Comparison of ENCODE assay signal across 8 mouse cellular contexts in genomic region chr10:66813850-66814564, GRCm38 (mm10).
A peak's percentile ranks its signal among the peaks of the same experiment; 100 is the strongest.
DNase-seq lines count a peak whose midpoint lies in the region; ATAC-seq and TF ChIP-seq lines count a peak whose summit lies in the region.

No protein-coding gene starts in this region.

- WGBS in liver, adult 2 months = 10% methylated on average over 15 of the region's 15 CpGs
- 13% methylated on average over 15 of the region's 15 CpGs for WGBS in embryonic facial prominence, embryonic 14.5 days
- 11% methylated on average over 15 of the region's 15 CpGs for WGBS in intestine, postnatal 0 days

- no peaks in the 10 kb centered on the region for H3K27me3 ChIP-seq in liver, adult 2 months (ENCODE audit: control insufficient read depth, insufficient read depth, low read length)
- no peaks in the 10 kb centered on the region for H3K27me3 ChIP-seq in embryonic facial prominence, embryonic 14.5 days (replicated peaks; ENCODE audit: control insufficient read depth, insufficient read depth, low read length)
- no peaks in the 10 kb centered on the region for H3K27me3 ChIP-seq in intestine, postnatal 0 days (replicated peaks; ENCODE audit: control insufficient read depth, insufficient read depth, low read length)

- H3K9ac ChIP-seq in liver, adult 2 months (ENCODE audit: low read depth, low read length) = no peak overlapping the region
- no peak overlapping the region for H3K9ac ChIP-seq in embryonic facial prominence, embryonic 14.5 days (ENCODE audit: low read depth, low read length)
- no peak overlapping the region for H3K9ac ChIP-seq in intestine, postnatal 0 days (ENCODE audit: low read depth, low read length)

- no peak for TF ChIP-seq POLR2A in liver, adult 2 months (IDR thresholded peaks at IDR 0.05; ENCODE audit: extremely low read depth, insufficient read depth, low read length)

- no peak overlapping the region for H3K27ac ChIP-seq in liver, adult 2 months (replicated peaks; ENCODE audit: insufficient read depth, low read depth, low read length)
- H3K27ac ChIP-seq in embryonic facial prominence, embryonic 14.5 days (replicated peaks; ENCODE audit: low read depth, low read length) = peak overlapping the region; percentile 23; the same call in 1 of the 2 replicates
- H3K27ac ChIP-seq in intestine, postnatal 0 days (ENCODE audit: low read depth, low read length) = no peak overlapping the region

- peak; percentile 55; the same call in 1 of the 2 replicates for TF ChIP-seq CTCF in liver, adult 2 months (IDR thresholded peaks at IDR 0.05; ENCODE audit: low read depth, low read length)
- peak; percentile 54 for TF ChIP-seq CTCF in intestine, postnatal 0 days (IDR thresholded peaks at IDR 0.05; ENCODE audit: low read depth)

- peak; percentile 34 for DNase-seq in liver, adult 2 months (ENCODE audit: extremely low read depth, low read depth, low spot score)
- no peak for DNase-seq in liver
- no peak for DNase-seq in embryonic facial prominence, embryonic 14.5 days (ENCODE audit: low spot score)
- no peak for DNase-seq in urinary bladder, adult 18-20 months (ENCODE audit: low spot score in 2 of 2)
- no peak for DNase-seq in spleen, postnatal 14 days (ENCODE audit: low spot score in 2 of 2)

- no peaks in the 10 kb centered on the region for H3K4me1 ChIP-seq in liver, adult 2 months (ENCODE audit: control insufficient read depth, insufficient read depth, low read length)
- peaks cover 4% of the 10 kb centered on the region; the same call in 1 of the 2 replicates for H3K4me1 ChIP-seq in embryonic facial prominence, embryonic 14.5 days (ENCODE audit: control insufficient read depth, insufficient read depth, low read length)
- 0 out of 2 replicates have a peak, but pooled peaks cover 5% of the 10 kb centered on the region for H3K4me1 ChIP-seq in intestine, postnatal 0 days (replicated peaks; ENCODE audit: control insufficient read depth, insufficient read depth, low read length)

- ATAC-seq in embryonic facial prominence, embryonic 14.5 days (ENCODE audit: low read depth) = peak; percentile 47; the same call in 1 of the 2 replicates
- peak; percentile 33; the same call in 1 of the 2 replicates for ATAC-seq in intestine, postnatal 0 days
- peak; percentile 7; the same call in 1 of the 2 replicates for ATAC-seq in megakaryocyte progenitor cell, adult 5-6 weeks (replicated peaks; ENCODE audit: poor library complexity)
- ATAC-seq in erythroid progenitor cell, adult 5-6 weeks (replicated peaks; ENCODE audit: low FRiP score, poor library complexity, severe bottlenecking) = no peak

- no peaks in the 10 kb centered on the region for H3K36me3 ChIP-seq in liver, adult 2 months (ENCODE audit: control insufficient read depth, insufficient read depth, low read length)
- no peaks in the 10 kb centered on the region for H3K36me3 ChIP-seq in embryonic facial prominence, embryonic 14.5 days (ENCODE audit: control insufficient read depth, insufficient read depth, low read length)
- H3K36me3 ChIP-seq in intestine, postnatal 0 days (ENCODE audit: control insufficient read depth, insufficient read depth) = no peaks in the 10 kb centered on the region

- no peak overlapping the region for H3K4me3 ChIP-seq in liver, adult 2 months (ENCODE audit: insufficient read depth, low read depth, low read length)
- no peak overlapping the region for H3K4me3 ChIP-seq in embryonic facial prominence, embryonic 14.5 days (ENCODE audit: low read depth, low read length)
- H3K4me3 ChIP-seq in intestine, postnatal 0 days (ENCODE audit: low read depth, low read length) = peak overlapping the region; percentile 23; the same call in 1 of the 2 replicates

- peak overlapping the region; percentile 44 for H3K4me2 ChIP-seq in embryonic facial prominence, embryonic 14.5 days (ENCODE audit: low read depth, low read length)
- H3K4me2 ChIP-seq in intestine, postnatal 0 days (replicated peaks; ENCODE audit: low read depth) = peak overlapping the region; percentile 63

- no peaks in the 10 kb centered on the region for H3K9me3 ChIP-seq in embryonic facial prominence, embryonic 14.5 days (ENCODE audit: control insufficient read depth, low read length)
- H3K9me3 ChIP-seq in intestine, postnatal 0 days (ENCODE audit: control insufficient read depth) = no peaks in the 10 kb centered on the region

- no peaks in the 10 kb centered on the region for H3K79me2 ChIP-seq in liver, adult 2 months (ENCODE audit: control insufficient read depth, insufficient read depth, low read length)
